Mouse (Mus musculus) brain, adult 2 months (tissue): Measurements from ENCODE around the gene Pagr1b.
A peak's percentile ranks its signal among the peaks of the same experiment; 100 is the strongest.

Experiments
- DNase-seq: peaks from one replicate; pipeline ENCODE4 v3.0.0; 2011; ENCODE audit warnings: low read depth, low spot score

The Pagr1b gene

DNA sequence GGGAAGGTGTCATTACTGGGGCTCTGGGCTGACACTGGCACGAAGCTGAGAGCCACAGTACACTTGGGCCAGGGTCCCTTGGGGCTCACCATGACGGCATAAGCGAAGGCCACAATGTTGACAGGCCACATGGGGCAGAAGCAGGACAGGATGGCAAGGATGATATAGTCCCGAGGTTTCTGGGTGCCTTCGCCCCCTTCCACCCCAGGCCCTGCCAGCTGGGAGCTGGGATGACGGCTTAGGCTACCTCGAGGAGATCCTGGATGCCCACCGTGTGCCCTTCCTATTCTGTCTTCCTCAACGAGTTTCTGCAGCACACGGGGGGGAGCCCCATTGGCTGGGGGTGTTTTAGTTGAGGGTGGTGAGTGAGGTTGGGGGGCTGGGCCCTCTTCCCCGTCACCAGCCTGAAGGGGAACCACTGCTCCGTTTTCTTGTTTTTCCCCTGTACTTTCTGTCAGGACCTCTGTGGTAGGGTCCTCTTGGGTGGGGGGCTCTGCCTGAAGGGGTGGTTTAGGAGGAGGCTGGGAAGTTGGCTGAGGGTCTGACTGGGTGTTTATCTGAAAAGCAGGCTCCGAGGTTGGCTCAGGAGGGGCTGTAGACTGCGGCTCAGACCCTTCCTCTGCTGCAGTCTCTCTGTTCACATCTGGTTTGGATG lies 3.1 kb upstream of the Pagr1b start:
- no peak for DNase-seq

DNA sequence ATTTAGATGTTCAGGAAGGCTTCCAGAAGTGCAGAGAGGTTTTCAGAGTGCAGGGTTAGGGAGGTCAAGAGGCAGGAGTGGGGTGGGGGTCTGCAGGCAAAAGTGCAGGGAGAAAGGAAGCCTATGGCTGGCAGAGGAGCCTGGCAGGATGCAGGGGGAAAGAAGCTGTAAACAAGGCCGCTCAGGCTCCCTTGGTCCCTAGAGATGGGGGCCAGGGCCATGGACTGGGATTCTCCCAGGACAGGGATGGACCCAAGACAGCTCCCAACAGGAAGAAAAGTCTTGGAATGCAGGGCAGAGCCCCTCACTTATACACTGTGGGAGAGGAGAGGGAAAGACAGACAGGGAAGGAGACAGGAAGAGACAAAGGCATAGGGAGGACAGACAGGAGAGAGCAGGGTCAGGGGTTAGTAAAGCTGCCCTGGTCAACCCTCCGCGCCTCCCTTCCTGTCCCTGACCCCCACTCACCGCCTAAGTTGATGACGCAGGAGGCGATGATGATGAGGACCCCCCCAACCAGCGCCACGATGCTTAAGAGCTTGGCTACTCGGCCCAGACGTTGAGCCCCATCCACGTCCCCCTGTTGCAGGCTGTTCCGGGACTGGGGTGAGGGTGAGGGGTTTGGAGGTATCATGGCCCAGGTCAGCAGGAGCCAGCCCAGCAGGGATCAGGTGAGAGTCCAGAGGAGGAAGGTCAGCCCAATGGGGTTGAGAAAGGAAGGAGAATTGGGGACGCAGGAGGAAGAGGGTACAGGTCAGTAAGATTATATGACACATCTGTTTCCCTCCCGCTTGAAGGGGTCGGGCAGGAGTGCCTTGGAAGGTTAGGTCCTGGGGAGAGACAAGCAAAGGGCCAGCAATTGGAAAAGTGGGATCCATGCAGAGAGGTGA lies 2.4 kb upstream of the Pagr1b start:
- DNase-seq, result no peak

DNA sequence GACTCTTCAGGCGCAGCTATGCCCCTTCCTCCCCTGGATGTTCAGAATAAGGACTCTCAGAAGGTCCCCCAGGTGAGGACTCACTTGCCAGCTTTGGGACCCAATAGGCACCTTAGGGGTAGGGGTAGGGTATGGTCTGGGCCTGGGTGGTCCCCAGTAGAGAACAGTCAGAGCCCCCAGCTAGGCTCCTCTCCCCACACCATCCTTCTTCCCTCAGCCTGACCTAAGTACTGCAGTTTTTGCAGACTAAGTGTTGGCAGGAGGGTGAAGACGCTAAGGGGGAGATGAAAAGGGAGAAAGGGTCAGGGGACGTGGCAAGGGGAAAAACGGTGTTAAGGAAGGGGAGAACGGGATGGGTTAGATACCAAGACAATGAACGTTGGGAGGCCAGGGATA lies 1.7 kb upstream of the Pagr1b start:
- no peak for DNase-seq

GRCm38 (mm10) chr7:127016971-127017949 lies 976 bp upstream of the Pagr1b start, which contains the start of gene Pagr1a:
Gene Pagr1a (minus strand): TSS chr7:127017352.
- DNase-seq, result peak; percentile 100

- peak; percentile 83 for DNase-seq
These were observed 228 bp upstream of the Pagr1b start for GRCm38 (mm10) chr7:127016486-127016938.

- peak; percentile 89 for DNase-seq
These were observed 203 bp downstream of the Pagr1b start for GRCm38 (mm10) chr7:127016081-127016480.

DNA sequence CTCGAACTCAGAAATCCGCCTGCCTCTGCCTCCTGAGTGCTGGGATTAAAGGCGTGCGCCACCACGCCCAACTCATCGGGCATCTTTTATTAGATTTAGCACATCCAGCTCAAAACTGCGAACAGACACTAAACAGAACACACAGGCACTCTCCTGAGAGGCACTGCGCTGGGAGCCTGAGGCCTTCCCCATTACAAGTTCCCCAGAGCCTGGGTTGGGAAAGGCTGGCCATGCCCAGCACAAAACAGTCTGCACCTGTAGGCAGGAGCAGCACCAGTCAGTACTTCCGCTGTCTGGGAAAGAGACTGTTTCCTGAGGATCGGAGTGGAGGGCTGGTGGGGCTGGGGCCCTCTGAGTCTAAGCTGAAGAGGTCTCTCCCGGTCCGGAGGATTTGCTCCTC lies 1.3 kb downstream of the Pagr1b start:
- no peak for DNase-seq

- peak; percentile 73 for DNase-seq
These were observed 2.0 kb downstream of the Pagr1b start, which contains the start of gene Mvp for GRCm38 (mm10) chr7:127014320-127014719. Gene Mvp (minus strand): TSS chr7:127014621.

GRCm38 (mm10) chr7:127013385-127013784 lies 2.9 kb downstream of the Pagr1b start:
- no peak for DNase-seq

DNA sequence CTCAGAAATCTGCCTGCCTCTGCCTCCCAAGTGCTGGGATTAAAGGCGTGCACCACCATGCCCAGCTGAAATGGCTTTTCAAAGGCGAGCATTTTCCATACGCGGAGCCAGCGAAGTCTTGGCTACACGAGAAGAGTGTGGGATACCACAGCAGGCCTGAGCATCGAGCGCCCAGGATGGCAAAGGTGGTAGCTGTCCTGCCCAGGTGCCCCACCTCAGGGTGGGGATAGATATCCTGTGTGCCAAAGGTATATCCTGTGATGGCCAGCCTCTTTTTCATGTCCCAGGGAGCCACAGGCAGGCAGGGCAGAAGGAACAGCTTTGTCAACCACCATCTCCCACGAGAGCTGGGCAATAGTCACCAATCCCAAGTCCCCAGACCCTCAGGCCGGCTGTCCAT lies 3.4 kb downstream of the Pagr1b start:
- no peak for DNase-seq

- DNase-seq, result peak; percentile 45
These were observed 3.9 kb downstream of the Pagr1b start for GRCm38 (mm10) chr7:127012374-127012773.

DNA sequence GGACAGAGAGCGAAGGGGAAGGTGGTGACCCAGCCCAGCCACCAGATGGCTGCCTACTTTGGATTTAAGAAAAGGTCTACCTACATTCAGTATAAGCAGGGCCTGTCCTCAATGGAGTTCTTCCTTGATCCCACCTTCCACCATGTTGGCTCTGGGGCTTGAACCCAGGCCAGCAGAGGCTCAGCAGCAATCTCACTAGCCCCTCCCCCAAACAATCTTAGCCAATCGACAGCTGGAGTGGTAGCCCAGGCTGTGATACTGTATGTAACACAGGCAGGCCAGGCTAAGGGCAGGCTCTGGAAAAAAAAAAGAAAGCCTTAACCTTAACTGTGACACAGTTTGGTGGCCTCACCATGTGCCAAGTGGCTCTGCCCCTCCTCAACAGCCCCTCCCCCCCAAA lies 4.6 kb downstream of the Pagr1b start:
- no peak for DNase-seq

GRCm38 (mm10) chr7:127011051-127011450 lies 5.2 kb downstream of the Pagr1b start:
- no peak for DNase-seq

- DNase-seq, result no peak
These were observed 6.8 kb downstream of the Pagr1b start for GRCm38 (mm10) chr7:127009307-127010085.

DNA sequence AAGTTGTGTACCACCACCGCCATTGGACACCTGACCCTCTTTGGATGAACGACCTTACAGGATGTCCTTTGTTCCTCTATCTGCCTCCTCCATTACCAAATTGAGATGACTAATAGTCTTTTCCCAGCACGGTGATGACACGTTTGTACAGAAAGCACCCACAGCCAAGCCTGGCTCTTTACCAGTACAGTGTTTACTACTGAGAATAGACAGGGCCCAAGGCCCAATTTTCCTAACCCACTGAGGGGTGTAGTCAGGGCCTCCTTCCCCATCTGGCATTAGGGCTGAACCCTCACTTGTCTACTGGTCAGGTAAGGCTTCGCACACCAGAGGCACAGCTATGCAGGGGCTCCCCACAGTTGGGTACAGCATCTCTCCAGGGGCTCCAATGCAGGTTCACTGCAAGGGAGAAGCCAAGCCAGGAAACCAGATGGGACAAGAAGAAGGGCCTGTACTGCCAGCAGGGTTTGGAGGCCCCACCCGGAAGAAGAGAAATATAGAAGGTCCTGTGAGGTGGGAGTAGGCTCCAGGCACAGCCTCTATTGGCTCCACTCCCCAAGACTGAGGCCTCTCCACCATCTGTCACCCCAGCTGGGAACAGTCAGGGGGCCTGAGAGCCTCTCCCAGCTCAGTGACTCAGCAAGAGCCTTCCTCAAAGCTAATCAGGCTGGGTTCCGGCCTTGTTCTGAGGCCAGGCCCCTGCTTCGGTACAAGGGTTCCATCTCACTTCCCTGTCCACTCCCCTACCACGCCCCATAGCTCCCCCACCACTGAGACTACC lies 7.9 kb downstream of the Pagr1b start:
- peak; percentile 99 for DNase-seq

DNA sequence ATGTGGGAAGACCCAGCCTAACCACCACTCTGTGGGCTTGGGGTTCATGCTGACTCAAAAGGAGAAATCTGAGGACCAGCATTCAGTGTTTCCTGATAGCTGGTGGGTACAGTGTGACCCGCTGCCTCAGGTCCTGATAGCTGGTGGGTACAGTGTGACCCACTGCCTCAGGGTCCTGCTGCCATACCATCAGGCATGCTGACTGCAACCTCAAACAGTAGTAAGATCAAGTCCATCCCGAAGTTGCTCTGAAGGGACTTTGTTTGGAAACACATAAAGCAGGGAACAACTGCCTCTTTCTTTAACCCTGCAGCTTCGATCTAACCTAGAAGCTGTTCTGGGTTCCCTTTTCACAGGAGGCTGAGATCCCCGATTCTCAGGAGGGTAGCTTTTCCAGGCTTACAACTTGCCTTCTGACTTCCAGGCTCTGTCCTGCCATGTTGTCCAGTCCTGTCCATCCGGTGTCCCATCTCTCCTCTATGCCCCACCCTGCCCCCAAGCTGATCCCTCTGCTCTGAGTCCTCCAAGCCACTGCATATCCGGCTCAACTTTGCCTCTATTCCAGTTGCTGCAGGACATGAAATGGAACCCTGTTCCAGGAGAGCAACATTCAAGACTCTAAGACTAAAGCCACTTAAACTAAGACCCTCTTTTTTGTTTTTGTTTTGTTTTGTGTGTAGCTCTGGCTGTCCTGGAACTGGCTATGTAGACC lies 8.8 kb downstream of the Pagr1b start:
- DNase-seq, result no peak

DNA sequence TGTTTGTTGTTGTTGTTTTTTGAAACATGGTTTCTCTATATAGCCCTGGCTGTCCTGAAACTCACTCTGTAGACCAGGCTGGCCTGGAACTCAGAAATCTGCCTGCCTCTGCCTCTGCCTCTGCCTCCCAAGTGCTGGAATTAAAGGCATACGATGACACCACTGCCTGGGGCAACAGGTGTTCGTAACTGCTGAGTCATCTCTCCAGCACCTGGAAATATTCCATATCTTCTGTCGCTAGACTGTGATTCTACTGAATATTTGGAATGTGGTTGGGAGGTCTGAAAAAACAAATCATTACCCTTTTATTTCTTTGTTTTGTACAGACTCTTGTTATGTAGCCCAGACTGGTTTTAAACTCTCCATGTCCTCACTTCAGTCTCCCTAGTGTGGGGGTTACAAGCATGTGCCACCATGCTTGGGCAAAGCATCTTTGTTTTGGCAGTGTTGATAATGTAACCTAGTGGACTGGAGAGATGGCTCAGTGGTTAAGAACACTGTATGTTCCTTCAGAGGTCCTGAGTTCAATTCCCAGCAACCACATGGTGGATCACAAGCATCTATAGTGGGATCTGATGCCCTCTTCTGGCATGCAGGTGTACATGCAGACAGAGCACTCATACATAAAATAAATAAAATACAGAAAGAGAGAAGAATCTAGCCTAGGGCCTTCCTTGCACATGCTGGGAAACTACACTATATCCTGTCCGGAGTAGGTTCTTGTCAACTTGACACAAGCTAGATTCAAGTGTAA lies 12.0 kb downstream of the Pagr1b start:
- DNase-seq, result no peak

GRCm38 (mm10) chr7:127003620-127004019 lies 12.7 kb downstream of the Pagr1b start:
- DNase-seq, result no peak

- DNase-seq, result no peak
These were observed 16.7 kb downstream of the Pagr1b start for GRCm38 (mm10) chr7:126999568-126999967.
